Mouse (Mus musculus) embryonic stem cell, embryonic (primary cell): ENCODE measurements around the gene Zfp385b.

Experiments
- CTCF ChIA-PET, 4 experiments: fragments of 300-600 bp in 2 of 4; fragments of 350-600 bp in 2 of 4; sonication (Branson Sonifier 250); formaldehyde crosslinking; loops; one replicate each; lab custom pipeline; 2022; ENCODE audit warnings: inconsistent platforms in 2 of 4; lab: Charles Lee
- POLR2A ChIA-PET, 4 experiments: fragments of 300-600 bp in 2 of 4; fragments of 350-600 bp in 2 of 4; sonication (Branson Sonifier 250); formaldehyde crosslinking; loops; one replicate each; lab custom pipeline; 2022; ENCODE audit warnings: antibody characterized with exemption in 4 of 4, inconsistent platforms in 1 of 4; lab: Charles Lee

Gene Zfp385b

DNA sequence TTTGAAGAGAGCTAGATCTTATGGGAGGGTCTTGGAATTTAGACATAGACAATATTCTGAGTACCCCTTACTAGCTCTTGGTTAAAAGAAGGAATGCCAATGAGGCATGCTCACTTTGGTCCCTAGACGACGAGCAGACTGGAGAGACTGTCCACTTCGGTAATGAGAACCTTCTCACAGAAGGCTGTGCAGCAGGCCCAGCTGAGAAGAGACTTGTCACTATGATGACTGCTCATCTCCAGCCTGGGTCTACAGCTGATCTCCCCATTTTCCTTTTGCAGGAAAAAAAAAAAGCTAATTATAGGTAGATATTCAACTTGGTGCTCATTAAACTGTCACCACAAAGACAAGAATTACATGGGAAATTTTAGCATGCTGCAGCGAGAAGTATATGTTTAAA is 262.5 kb downstream of the Zfp385b start:
- CTCF ChIA-PET: no interaction called here
- POLR2A ChIA-PET: interaction anchor here in 1 of 4 experiments (0.8 kb wide), 1 partner anchor 11 kb away, joined by 4 read pairs; no protein-coding TSS in a partner anchor

DNA sequence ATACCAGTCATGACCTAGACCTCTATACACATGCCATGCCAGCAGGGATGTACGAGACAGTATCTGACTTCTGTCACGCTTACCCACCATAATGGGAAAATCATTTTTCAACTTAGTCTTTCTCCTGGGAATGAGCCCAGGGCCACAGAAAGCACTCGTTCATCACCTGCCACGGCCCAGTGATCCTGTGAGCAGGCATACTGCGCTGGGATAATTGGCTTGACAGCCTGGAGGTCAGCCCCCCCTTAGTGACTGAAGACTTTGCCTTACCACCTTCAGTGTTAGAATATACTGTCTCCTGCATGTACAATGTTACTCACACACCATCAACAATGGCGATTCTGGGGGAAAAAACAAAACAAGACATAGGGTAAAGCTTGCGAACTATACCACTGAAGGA is 263.5 kb downstream of the Zfp385b start:
- ChIA-PET CTCF (no interaction called here), POLR2A (interaction anchor here in 1 of 4 experiments (0.8 kb wide), 1 partner anchor 12 kb away, joined by 4 read pairs; no protein-coding TSS in a partner anchor)

DNA sequence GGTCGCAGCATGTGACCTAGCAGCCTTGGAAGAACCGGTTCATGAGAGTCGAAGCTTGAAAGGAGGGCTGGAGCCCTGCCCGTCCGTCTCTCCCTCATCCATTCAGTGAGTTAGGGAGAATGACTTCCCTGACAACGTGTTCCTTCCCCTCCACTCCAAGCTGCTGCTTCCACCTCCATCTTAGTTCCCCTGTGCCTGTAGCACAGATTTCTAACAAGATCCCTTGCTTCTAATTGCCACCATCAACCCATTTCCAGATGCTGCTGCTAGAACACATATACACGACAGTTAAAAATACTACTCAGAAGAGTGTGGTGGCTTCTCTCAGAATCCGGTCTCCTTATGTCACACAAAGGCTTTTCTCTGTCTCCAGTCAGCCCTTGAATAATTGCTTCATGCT is 266.8 kb downstream of the Zfp385b start:
- POLR2A ChIA-PET: no interaction called here
- CTCF ChIA-PET: no interaction called here

DNA sequence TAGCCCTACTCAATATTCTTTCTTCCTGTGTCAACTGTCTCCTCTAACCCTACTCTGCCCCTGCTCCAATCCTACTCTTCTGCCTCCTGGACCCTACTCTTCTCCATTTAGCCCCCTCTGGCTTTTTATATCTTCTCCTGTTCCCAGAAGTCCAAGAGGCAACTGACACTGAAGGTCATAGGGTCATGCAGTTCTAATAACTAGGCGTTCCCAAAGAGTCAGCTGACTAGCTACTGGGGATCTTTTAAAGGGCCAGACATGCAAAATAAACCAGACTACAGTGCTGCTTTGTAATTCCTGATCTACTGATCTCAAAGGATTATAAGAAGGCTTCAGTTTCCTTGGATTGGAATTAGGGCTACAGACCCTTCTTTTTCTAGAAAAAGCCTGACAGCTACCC is 276.1 kb downstream of the Zfp385b start:
- CTCF ChIA-PET: no interaction called here
- POLR2A ChIA-PET: no interaction called here

DNA sequence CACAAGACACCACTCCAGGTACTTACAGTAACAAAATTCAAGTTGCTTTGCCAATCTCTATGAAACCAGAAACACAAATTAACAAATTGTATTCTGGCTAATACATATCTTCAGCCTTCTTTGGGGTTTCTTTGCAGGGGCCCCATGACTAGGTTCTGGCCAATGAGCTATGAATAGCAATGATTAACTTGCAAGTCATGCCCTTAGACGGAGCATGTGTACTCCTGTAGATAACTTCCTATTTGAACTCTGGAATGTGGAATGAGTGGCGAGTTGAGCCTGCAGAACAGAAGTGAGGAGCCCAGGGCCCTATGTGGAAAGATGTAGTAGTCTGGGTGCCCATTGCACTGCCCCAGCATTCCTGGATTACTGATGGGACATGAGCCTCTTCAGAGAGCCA is 276.8 kb downstream of the Zfp385b start:
- ChIA-PET CTCF (no interaction called here), POLR2A (no interaction called here)

DNA sequence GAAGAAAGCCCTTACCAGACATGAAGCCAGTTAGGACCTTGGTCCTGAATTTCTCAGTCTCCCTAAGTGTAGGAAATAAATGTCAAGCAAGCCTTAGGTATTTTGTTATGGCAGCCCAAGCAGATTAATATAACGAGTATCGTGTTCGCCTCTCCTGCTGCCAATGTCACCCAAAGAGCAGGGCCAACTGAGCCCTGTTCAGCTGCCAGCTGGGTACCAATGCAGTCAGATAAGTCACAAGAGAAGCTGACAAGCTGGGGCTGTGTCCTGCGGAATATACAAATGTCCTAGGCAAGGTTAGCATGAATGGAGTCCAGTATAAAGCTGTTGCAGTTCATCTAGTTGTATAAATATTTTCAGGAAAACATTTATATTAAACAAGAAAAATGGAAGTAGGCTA is 277.8 kb downstream of the Zfp385b start:
- ChIA-PET POLR2A (no interaction called here), CTCF (no interaction called here)

DNA sequence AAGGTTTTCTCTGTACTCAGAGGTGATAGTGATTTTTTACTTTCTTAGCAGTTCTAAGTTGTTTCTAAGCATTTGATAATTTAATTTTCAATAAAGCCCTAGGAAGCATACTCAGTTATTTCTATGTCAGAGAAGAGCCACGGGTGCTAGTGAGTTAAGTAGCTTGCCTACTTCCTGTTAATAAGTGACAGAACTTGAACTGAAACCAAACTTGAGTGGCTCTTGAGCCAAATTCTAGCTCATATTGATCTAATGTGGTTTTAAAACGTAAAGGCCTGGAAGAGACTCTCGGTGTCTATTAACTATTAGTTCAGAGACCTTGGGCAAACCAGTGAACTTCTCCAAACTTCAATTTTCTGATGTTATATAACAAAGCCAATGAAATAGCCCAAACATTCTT is 278.6 kb downstream of the Zfp385b start:
- ChIA-PET POLR2A (no interaction called here), CTCF (no interaction called here)

DNA sequence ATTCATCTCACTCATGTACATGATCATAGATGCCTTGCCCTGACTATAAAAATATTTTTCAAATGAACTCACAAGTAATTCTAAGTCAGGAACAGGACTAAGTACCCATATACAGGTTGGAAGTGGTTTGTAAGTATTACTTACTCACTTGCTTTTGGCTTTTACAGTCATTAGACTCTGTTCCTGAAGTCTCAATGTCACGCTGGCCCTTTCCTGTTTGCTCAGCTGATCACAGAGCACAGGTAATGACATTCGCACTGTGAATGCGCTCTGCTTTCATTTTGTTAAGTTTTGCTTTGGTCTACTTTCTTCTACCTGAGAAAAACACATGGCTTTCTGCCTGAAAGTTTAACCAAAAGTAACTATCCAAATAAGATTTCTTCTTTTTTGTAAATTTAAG is 282.9 kb downstream of the Zfp385b start:
- ChIA-PET POLR2A (no interaction called here), CTCF (no interaction called here)

DNA sequence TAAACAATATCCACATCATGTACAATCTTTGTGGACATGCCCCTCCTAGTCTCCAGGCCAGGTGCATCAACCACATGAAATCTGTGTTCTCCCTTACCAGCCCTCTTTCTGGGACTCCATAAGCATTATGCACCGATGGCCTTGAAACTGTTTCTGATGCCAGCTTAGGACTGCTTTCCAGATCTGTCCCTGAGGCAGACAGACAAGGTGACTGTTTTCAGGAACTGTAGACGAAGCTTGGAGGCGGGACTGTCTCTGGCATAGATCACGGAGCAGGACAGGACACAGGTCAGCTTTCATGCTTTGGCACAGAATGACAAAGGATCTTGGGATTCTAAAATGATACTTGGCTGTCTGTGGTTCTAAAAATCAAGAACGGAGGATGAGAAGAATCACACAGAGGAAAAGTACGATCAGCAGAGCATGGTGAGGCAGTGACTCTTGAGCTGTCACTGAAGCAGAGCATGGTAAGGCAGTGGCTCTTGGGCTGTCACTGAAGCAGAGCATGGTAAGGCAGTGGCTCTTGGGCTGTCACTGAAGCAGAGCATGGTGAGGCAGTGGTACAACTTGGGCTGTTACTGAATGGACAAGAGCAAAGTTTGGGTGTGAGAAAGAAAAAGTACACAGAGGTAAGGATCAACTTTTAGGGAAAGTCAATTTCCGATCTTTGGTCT is 291.2 kb downstream of the Zfp385b start:
- CTCF ChIA-PET: no interaction called here
- POLR2A ChIA-PET: no interaction called here

DNA sequence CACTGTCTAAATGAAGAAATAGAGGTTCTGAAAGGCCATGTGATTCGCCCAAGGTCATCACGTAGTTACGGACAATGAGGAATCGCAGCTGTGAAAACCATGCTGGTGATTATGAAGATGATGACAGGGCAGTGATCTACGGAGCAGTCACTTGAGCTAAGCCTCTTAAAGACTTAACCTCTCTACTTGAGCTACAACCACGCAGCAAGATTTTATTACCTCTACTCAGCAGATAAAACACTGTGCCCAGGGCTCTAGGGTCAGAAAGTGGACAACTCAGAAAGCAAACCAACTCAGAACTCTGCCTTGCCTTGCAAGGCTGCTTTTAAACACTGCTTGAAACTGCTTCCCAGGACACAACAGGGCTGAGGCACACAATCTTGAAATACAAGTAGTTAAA is 291.8 kb downstream of the Zfp385b start:
- CTCF ChIA-PET: no interaction called here

DNA sequence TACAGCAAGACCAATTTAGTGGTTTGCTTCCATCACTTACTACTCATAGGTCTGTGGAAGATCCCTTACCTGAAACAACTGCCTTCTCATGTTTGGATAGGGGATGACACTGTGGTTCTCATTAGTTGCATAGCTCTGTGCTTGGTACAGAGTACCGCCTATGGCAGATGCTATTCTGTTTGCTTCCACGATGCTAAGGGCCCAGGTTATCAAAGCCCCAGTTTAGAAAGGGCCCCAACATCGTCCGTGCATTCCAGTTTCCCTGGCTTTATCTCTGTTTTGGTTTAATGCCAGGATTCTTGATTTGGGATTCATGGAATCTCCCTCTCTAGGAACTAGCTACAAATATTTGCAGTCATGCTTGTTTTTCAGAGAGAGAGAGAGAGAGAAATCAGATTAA is 292.6 kb downstream of the Zfp385b start:
- CTCF ChIA-PET: no interaction called here
- POLR2A ChIA-PET: no interaction called here

More for the DNA sequence above, 291.8 kb downstream of the Zfp385b start:
- POLR2A ChIA-PET: no interaction called here

DNA sequence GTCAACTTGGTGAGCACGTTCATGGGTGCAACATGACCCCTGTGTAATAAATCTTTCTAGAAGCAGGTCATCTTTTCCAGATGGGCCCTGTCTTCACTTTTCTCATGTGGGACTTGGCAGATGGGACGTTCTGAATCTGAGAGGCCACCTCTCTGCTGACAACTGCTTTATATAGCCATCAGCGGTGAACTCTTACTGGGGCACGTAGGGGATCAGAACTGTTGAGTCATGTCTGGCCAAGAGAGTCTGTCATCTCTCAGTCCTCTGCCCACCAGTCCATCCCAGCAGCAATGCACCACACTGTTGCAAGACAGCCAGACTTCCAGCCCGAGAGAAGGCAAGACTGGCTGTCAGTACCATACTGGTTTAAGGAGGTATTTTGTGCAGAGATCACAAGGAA is 293.1 kb downstream of the Zfp385b start:
- CTCF ChIA-PET: no interaction called here
- POLR2A ChIA-PET: no interaction called here

DNA sequence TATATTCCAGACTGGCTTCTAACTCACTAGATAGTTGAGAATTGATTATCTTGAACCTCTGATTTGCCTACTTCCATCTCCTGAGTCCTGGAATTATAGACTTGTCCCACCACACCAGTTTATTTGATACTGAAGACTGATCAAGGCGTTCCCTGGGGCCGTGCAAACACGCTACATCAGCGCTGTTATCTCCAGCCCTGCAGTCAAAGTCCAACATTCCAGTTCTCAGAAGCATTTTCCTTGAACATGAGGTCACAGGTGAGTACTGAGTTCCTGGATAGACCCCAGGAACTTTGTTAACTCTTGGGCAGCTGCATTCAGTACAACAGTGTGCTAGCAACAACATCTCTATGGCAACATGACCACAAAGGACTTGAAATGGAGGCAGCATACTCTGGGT is 297.2 kb downstream of the Zfp385b start:
- CTCF ChIA-PET: no interaction called here
- POLR2A ChIA-PET: no interaction called here

DNA sequence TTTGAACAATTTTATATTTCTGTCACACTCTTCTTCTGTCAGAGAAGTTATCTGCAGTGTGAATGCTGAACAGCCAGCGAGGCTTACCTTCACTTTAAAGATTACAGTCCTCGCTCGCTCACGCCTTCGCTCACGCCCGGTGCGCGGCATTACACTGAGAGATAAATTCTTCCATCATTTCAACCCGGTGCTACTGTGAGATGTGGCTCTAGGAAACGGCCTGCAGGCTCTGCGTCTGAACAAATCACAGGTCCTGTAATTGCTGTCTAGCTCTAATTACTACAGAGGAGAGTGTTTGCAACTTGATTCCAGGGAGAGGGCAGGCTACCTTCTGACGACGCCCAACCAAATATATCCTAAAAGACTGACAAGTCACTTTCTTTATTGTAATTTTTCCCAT is 300.1 kb downstream of the Zfp385b start:
- ChIA-PET CTCF (interaction anchor here in 1 of 4 experiments (1.2 kb wide), 1 partner anchor 61 kb away, joined by 3 read pairs; no protein-coding TSS in a partner anchor), POLR2A (no interaction called here)

DNA sequence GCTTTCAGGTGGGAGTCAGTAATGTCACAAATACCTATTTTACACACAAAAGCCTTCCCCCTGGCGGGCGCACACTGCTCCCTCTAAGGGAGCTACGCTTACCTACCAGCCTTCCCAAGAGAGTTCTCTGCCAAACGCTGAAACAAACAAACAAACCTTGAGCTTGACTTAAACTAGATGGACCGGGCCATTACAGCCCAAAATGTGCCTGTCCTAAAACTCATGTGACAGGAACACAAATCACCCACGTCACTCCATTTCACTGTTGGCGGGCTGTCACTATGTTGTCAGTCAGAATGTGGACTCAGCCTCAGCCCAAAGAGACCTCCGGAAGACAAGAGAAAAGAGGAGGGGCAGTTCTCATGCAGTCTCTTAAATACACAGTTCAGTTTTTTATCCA is 300.7 kb downstream of the Zfp385b start:
- CTCF ChIA-PET: interaction anchor here in 2 of 4 experiments (1.2 to 1.4 kb wide), 2 partner anchors 49 to 60 kb away, joined by 3 to 4 read pairs; no protein-coding TSS in a partner anchor
- POLR2A ChIA-PET: no interaction called here

DNA sequence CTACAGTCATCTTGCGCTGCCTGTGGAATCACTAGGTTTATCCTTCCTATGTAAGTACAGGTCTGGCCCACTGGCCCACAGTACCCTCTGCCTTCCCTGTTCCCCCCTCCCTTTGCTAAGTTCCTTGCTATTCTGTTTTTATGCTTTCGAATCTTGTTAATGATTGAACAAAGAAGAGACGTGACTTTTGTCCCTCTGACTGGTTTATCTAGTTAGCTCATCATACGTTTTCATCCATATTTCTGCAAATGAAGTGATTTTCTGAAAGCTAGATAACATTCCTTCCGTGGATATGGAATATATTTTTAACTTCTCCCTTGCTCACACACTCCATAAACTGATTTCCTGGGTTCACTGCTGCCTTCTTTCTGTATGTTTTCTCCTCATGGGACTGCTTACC is 302.8 kb downstream of the Zfp385b start:
- POLR2A ChIA-PET: interaction anchor here in 1 of 4 experiments (0.5 to 1.5 kb wide), 2 partner anchors 18 to 23 kb away, joined by 4 read pairs; no protein-coding TSS in a partner anchor

DNA sequence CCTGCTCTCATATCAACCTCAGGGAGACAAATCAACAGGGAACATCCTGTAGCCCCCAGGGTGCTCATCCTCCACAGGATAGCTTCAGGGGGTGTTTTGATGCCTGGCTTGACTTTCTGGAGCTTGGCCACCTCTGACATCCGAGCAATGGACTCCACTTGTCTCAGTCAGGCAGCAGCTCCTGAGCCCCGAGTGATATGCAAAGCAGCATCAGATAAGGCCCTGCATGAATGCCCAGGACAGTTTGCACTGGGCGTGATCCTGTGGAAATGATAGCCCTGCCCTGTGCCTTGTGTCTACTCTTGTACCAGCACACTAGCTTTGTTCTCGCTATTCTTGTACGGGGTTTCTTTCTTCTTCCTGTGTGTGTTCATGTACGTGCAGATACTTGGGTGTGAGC is 303.8 kb downstream of the Zfp385b start:
- CTCF ChIA-PET: interaction anchor here in 1 of 4 experiments (0.7 kb wide), 1 partner anchor 11 kb away, joined by 5 read pairs; no protein-coding TSS in a partner anchor
- POLR2A ChIA-PET: interaction anchor here in 1 of 4 experiments (1.5 kb wide), 1 partner anchor 17 kb away, joined by 4 read pairs; no protein-coding TSS in a partner anchor

More for the DNA sequence above, 302.8 kb downstream of the Zfp385b start:
- CTCF ChIA-PET: no interaction called here

DNA sequence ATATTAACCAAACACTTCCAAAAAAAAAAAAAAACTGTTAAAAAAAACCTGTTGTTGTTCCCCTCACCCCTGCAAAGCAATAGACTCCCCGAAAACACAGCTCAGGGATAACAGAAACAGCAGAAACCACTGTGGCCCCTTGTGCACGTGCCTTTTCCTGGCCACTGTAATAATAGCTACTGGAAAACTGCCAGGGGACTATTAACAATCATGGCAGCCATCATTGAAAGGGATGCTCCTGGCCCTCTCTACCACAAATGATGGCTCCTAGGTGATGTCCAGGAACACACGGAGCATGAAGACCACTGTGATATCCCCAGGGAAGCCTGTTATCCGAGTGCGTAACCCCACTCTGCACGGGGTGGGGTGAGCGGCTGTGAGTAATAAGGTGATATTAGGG is 304.4 kb downstream of the Zfp385b start:
- ChIA-PET POLR2A (interaction anchor here in 1 of 4 experiments (0.7 to 1.5 kb wide), 2 partner anchors 17 to 40 kb away, joined by 3 to 4 read pairs; no protein-coding TSS in a partner anchor), CTCF (interaction anchor here in 1 of 4 experiments (0.7 kb wide), 1 partner anchor 654 kb away, joined by 7 read pairs; no protein-coding TSS in a partner anchor)

DNA sequence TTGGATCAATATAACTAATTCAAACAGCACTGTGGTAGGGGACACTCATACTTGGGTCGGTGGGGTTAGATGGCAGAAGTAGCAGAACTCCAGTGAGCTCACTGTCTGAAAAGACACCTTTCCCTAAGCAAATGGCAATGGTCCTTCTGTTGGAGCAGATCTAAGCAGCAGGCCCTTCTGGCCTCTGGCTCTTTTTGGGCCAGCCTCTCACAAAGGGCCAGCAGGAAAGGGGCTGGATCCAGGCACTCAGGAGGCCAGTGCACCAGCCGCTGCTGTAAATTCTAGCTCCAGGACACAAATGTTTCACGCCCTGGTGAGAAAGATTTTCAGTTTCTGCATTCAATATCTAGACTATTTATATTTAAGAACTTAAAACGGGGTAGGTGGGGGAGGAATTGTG is 305.0 kb downstream of the Zfp385b start:
- ChIA-PET POLR2A (interaction anchor here in 1 of 4 experiments (0.7 kb wide), 1 partner anchor 41 kb away, joined by 3 read pairs; no protein-coding TSS in a partner anchor), CTCF (no interaction called here)

DNA sequence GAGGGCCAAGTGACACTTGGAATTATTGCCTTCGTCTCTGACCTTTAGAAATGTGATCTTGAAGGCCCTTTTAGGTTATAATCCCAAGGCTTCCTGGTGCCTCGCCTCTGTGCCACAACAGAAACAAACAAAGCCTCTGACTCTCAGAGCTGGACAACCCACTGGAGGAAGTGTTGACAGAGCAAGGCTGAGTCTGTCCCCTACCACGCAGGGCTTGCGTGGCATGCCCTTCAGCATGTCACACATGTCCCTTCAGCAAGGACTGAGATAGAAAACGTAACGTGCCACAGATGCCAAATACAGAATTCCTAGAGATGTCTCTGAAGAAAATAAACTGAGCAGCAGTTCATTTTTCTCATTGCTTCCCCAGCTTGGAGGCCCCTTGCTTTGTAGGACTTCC is 310.7 kb downstream of the Zfp385b start:
- CTCF ChIA-PET: no interaction called here
- POLR2A ChIA-PET: no interaction called here

DNA sequence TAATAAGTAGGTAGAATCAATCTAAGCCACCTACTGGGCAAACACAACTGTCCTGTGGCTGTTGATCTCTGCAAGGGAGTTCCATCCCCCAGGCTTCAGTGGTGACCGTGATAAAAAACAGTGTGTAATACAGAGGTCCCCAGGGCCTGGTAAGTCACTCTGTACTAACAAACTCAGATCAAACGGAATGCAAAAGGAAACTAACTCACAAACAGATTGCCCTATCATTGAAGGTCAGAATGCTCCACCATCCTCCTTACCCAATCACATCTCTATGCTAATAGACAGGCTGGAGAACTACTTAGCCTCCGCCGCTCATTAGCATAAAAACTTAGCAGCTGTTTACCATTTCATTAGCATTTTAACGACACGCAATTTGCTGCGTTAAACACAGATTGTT is 313.1 kb downstream of the Zfp385b start:
- ChIA-PET POLR2A (no interaction called here), CTCF (no interaction called here)
